In genomic region chr3:133672742-133673447, GRCm38 (mm10) we compare ENCODE assay signal across 1 mouse cellular context.
A peak's percentile ranks its signal among the peaks of the same experiment; 100 is the strongest.
TF ChIP-seq lines count a peak whose summit lies in the region.

No protein-coding gene starts in this region.

TF ChIP-seq in CH12.LX, 34 proteins besides CTCF, POLR2A, EP300 and RAD21 (continued from another document):
- TF ChIP-seq MAZ (IDR thresholded peaks at IDR 0.05; ENCODE audit: low read depth, low read length) (0 out of 2 replicates have a peak, but pooled peaks have one; percentile 24), USF2 (conservative IDR thresholded peaks at IDR 0.05; ENCODE audit: low read depth, low read length) (no peak), JUN (IDR thresholded peaks at IDR 0.05; ENCODE audit: insufficient read depth, low read depth, low read length) (peak; percentile 80), MEF2A (IDR thresholded peaks at IDR 0.05; ENCODE audit: borderline replicate concordance, low read depth, low read length) (peak; percentile 96), NELFE (IDR thresholded peaks at IDR 0.05; ENCODE audit: low read depth, low read length) (no peak), MXI1 (IDR thresholded peaks at IDR 0.05; ENCODE audit: low read depth, low read length) (no peak), E2F4 (IDR thresholded peaks at IDR 0.05; ENCODE audit: insufficient replicate concordance, low read depth, low read length) (no peak), ETS1 (conservative IDR thresholded peaks at IDR 0.05; ENCODE audit: low read depth, low read length) (peak; percentile 89), RCOR1 (conservative IDR thresholded peaks at IDR 0.05; ENCODE audit: low read depth, low read length) (0 out of 2 replicates have a peak, but pooled peaks have one; percentile 9)
